Mouse (Mus musculus): Measurements from ENCODE around the gene Olfr520. TPM values are rescaled to one million over a fixed set of nuclear protein-coding genes. Genes with fewer than 3 reads are reported as not detected.
A peak's percentile ranks its signal among the peaks of the same experiment; 100 is the strongest.

Gene Olfr520
- polyA plus RNA-seq, 1 experiment from 2014 or later = not detected

GRCm38 (mm10) chr7:99702201-99702600 lies 27.9 kb upstream of the Olfr520 start:
- Histone ChIP-seq H3K9me3 (replicated peaks) (no peaks in the 10 kb centered on the region), H3K4me3 (no peak overlapping the region), H3K4me1 (peaks cover 9% of the 10 kb centered on the region), H3K4me2 (replicated peaks) (no peak overlapping the region), H3K9ac (no peak overlapping the region), H3K27me3 (no peaks in the 10 kb centered on the region), H3K36me3 (no peaks in the 10 kb centered on the region), H3K27ac (no peak overlapping the region)
- 33% methylated on average over 6 of the region's 6 CpGs for WGBS
- ATAC-seq (ENCODE audit: low FRiP score) = no peak

GRCm38 (mm10) chr7:99704736-99705519 lies 25.1 kb upstream of the Olfr520 start:
- Histone ChIP-seq H3K4me2 (replicated peaks) (no peak overlapping the region), H3K9me3 (replicated peaks) (no peaks in the 10 kb centered on the region), H3K4me1 (peaks cover 13% of the 10 kb centered on the region), H3K4me3 (no peak overlapping the region), H3K9ac (no peak overlapping the region), H3K36me3 (no peaks in the 10 kb centered on the region), H3K27me3 (no peaks in the 10 kb centered on the region), H3K27ac (no peak overlapping the region)
- ATAC-seq (ENCODE audit: low FRiP score) = no peak
- 85% methylated on average over 3 of the region's 3 CpGs for WGBS

GRCm38 (mm10) chr7:99706341-99707037 lies 23.6 kb upstream of the Olfr520 start:
- Histone ChIP-seq H3K27me3 (no peaks in the 10 kb centered on the region), H3K4me3 (no peak overlapping the region), H3K4me2 (replicated peaks) (no peak overlapping the region), H3K27ac (peak overlapping the region; percentile 23; the same call in 1 of the 2 replicates), H3K4me1 (peaks cover 13% of the 10 kb centered on the region), H3K9me3 (replicated peaks) (no peaks in the 10 kb centered on the region), H3K9ac (no peak overlapping the region), H3K36me3 (no peaks in the 10 kb centered on the region)
- 72% methylated on average over 4 of the region's 4 CpGs for WGBS
- no peak for ATAC-seq (ENCODE audit: low FRiP score)

- Histone ChIP-seq H3K9ac (no peak overlapping the region), H3K4me3 (no peak overlapping the region), H3K4me2 (replicated peaks) (no peak overlapping the region), H3K27ac (peak overlapping the region; percentile 23; the same call in 1 of the 2 replicates), H3K4me1 (peaks cover 13% of the 10 kb centered on the region), H3K36me3 (no peaks in the 10 kb centered on the region), H3K9me3 (replicated peaks) (no peaks in the 10 kb centered on the region), H3K27me3 (no peaks in the 10 kb centered on the region)
- no peak for ATAC-seq (ENCODE audit: low FRiP score)
- WGBS = 50% methylated on average over 4 of the region's 4 CpGs
Observed at GRCm38 (mm10) chr7:99707038-99707595, 23.0 kb upstream of the Olfr520 start.

GRCm38 (mm10) chr7:99707671-99708070 lies 22.4 kb upstream of the Olfr520 start:
- Histone ChIP-seq H3K4me2 (replicated peaks) (no peak overlapping the region), H3K4me1 (peaks cover 10% of the 10 kb centered on the region), H3K9me3 (replicated peaks) (no peaks in the 10 kb centered on the region), H3K9ac (no peak overlapping the region), H3K27me3 (no peaks in the 10 kb centered on the region), H3K27ac (no peak overlapping the region), H3K4me3 (no peak overlapping the region), H3K36me3 (no peaks in the 10 kb centered on the region)
- ATAC-seq (ENCODE audit: low FRiP score) = no peak
- WGBS = 84% methylated on average over 6 of the region's 6 CpGs

GRCm38 (mm10) chr7:99708301-99708721 lies 21.8 kb upstream of the Olfr520 start:
- H3K27ac ChIP-seq = no peak overlapping the region
- no peak overlapping the region for H3K4me3 ChIP-seq
- no peaks in the 10 kb centered on the region for H3K36me3 ChIP-seq
- H3K9ac ChIP-seq = no peak overlapping the region
- no peaks in the 10 kb centered on the region for H3K27me3 ChIP-seq
- H3K4me1 ChIP-seq = peaks cover 10% of the 10 kb centered on the region
- no peaks in the 10 kb centered on the region for H3K9me3 ChIP-seq (replicated peaks)
- no peak for ATAC-seq (ENCODE audit: low FRiP score)
- no peak overlapping the region for H3K4me2 ChIP-seq (replicated peaks)
- 66% methylated on average over 8 of the region's 8 CpGs for WGBS

GRCm38 (mm10) chr7:99708750-99709149 lies 21.3 kb upstream of the Olfr520 start:
- Histone ChIP-seq H3K36me3 (no peaks in the 10 kb centered on the region), H3K4me2 (replicated peaks) (no peak overlapping the region), H3K27ac (no peak overlapping the region), H3K4me3 (no peak overlapping the region), H3K9ac (no peak overlapping the region), H3K4me1 (peaks cover 10% of the 10 kb centered on the region), H3K9me3 (replicated peaks) (no peaks in the 10 kb centered on the region), H3K27me3 (no peaks in the 10 kb centered on the region)
- WGBS = 71% methylated on average over 5 of the region's 5 CpGs
- no peak for ATAC-seq (ENCODE audit: low FRiP score)

- Histone ChIP-seq H3K4me1 (peaks cover 10% of the 10 kb centered on the region), H3K9me3 (replicated peaks) (no peaks in the 10 kb centered on the region), H3K4me2 (replicated peaks) (no peak overlapping the region), H3K9ac (no peak overlapping the region), H3K4me3 (no peak overlapping the region), H3K27ac (no peak overlapping the region), H3K27me3 (no peaks in the 10 kb centered on the region), H3K36me3 (no peaks in the 10 kb centered on the region)
- ATAC-seq (ENCODE audit: low FRiP score) = no peak
- WGBS = 53% methylated on average over 7 of the region's 7 CpGs
Observed at GRCm38 (mm10) chr7:99709992-99710391, 20.1 kb upstream of the Olfr520 start.

GRCm38 (mm10) chr7:99710476-99710875 lies 19.6 kb upstream of the Olfr520 start:
- Histone ChIP-seq H3K4me1 (peaks cover 10% of the 10 kb centered on the region), H3K27ac (no peak overlapping the region), H3K4me3 (no peak overlapping the region), H3K9me3 (replicated peaks) (no peaks in the 10 kb centered on the region), H3K9ac (no peak overlapping the region), H3K4me2 (replicated peaks) (no peak overlapping the region), H3K27me3 (no peaks in the 10 kb centered on the region), H3K36me3 (no peaks in the 10 kb centered on the region)
- WGBS = 25% methylated on average over 1 of the region's 1 CpGs
- no peak for ATAC-seq (ENCODE audit: low FRiP score)

- Histone ChIP-seq H3K9ac (no peak within 1 kb of the TSS), H3K27ac (no peak within 1 kb of the TSS), H3K4me2 (replicated peaks) (no peak within 1 kb of the TSS), H3K27me3 (no peaks in the 10 kb centered on the region), H3K4me3 (no peak within 1 kb of the TSS), H3K9me3 (replicated peaks) (no peaks in the 10 kb centered on the region), H3K4me1 (peaks cover 10% of the 10 kb centered on the region), H3K36me3 (no peaks in the 10 kb centered on the region)
- no peak for ATAC-seq (ENCODE audit: low FRiP score)
- WGBS = 82% methylated on average over 8 of the region's 8 CpGs
Observed at GRCm38 (mm10) chr7:99711166-99711565, 18.9 kb upstream of the Olfr520 start, which contains the start of gene Slco2b1. Slco2b1 (minus strand) TSS chr7:99711340.

GRCm38 (mm10) chr7:99712431-99712830 lies 17.6 kb upstream of the Olfr520 start:
- Histone ChIP-seq H3K4me1 (peaks cover 1% of the 10 kb centered on the region; the same call in 1 of the 2 replicates), H3K27ac (no peak overlapping the region), H3K9me3 (replicated peaks) (no peaks in the 10 kb centered on the region), H3K27me3 (no peaks in the 10 kb centered on the region), H3K4me2 (replicated peaks) (no peak overlapping the region), H3K36me3 (no peaks in the 10 kb centered on the region), H3K4me3 (no peak overlapping the region), H3K9ac (no peak overlapping the region)
- 87% methylated on average over 4 of the region's 4 CpGs for WGBS
- no peak for ATAC-seq (ENCODE audit: low FRiP score)

- H3K36me3 ChIP-seq = no peaks in the 10 kb centered on the region
- no peak overlapping the region for H3K9ac ChIP-seq
- no peaks in the 10 kb centered on the region for H3K9me3 ChIP-seq (replicated peaks)
- WGBS = 81% methylated on average over 2 of the region's 2 CpGs
- no peak for ATAC-seq (ENCODE audit: low FRiP score)
- H3K4me3 ChIP-seq = no peak overlapping the region
- H3K4me1 ChIP-seq = no peaks in the 10 kb centered on the region
- H3K27ac ChIP-seq = no peak overlapping the region
- no peaks in the 10 kb centered on the region for H3K27me3 ChIP-seq
- H3K4me2 ChIP-seq (replicated peaks) = no peak overlapping the region
Observed at GRCm38 (mm10) chr7:99716536-99716935, 13.5 kb upstream of the Olfr520 start.

Measured in hindbrain, embryonic 12.5 days (tissue).